Mouse (Mus musculus) megakaryocyte progenitor cell, adult 5-6 weeks (primary cell): Measurements from ENCODE around the gene Myt1l. TPM values are rescaled to one million over a fixed set of nuclear protein-coding genes. Genes with fewer than 3 reads are reported as not detected.

ENCODE experiments used
- ATAC-seq: replicated peaks from 2 replicates; pipeline ENCODE4 v1.8.0; 2016; ENCODE audit warnings: mild to moderate bottlenecking, moderate TSS enrichment, inconsistent platforms; ENCODE audit not compliant: poor library complexity
- total RNA-seq, 2 experiments: library from RNA; stranded (forward) in 1 of 2; stranded (reverse) in 1 of 2; fragments of 157-497, 149-512 nt in 1 of 2; fragments of 200-1000 nt in 1 of 2; gene quantifications; 2 replicates each; pipeline versions ENCODE4 v1.2.3 to v1.2.4; 2015 to 2017

The Myt1l gene
- total RNA-seq, 2 experiments from 2014 or later = not detected

- ATAC-seq = no peak
Measured at GRCm38 (mm10) chr12:29708166-29708565, 180.0 kb downstream of the Myt1l start.

GRCm38 (mm10) chr12:29712795-29713721, 184.9 kb downstream of the Myt1l start:
- ATAC-seq = peak; percentile 83

- no peak for ATAC-seq
Measured at GRCm38 (mm10) chr12:29723722-29724338, 195.6 kb downstream of the Myt1l start.

- ATAC-seq = no peak
Measured at GRCm38 (mm10) chr12:29728294-29728693, 200.1 kb downstream of the Myt1l start.

GRCm38 (mm10) chr12:29740346-29741025, 212.3 kb downstream of the Myt1l start:
- no peak for ATAC-seq

GRCm38 (mm10) chr12:29741181-29741580, 213.0 kb downstream of the Myt1l start:
- ATAC-seq = no peak

GRCm38 (mm10) chr12:29750604-29751128, 222.5 kb downstream of the Myt1l start:
- ATAC-seq = no peak

GRCm38 (mm10) chr12:29755086-29755871, 227.1 kb downstream of the Myt1l start:
- ATAC-seq = no peak

GRCm38 (mm10) chr12:29755872-29756265, 227.7 kb downstream of the Myt1l start:
- no peak for ATAC-seq

- ATAC-seq = no peak
Measured at GRCm38 (mm10) chr12:29760611-29761010, 232.4 kb downstream of the Myt1l start.

GRCm38 (mm10) chr12:29766158-29766557, 238.0 kb downstream of the Myt1l start:
- ATAC-seq = no peak

GRCm38 (mm10) chr12:29771791-29772190, 243.6 kb downstream of the Myt1l start:
- no peak for ATAC-seq

GRCm38 (mm10) chr12:29772401-29772800, 244.2 kb downstream of the Myt1l start:
- no peak for ATAC-seq

GRCm38 (mm10) chr12:29778901-29779300, 250.7 kb downstream of the Myt1l start:
- ATAC-seq = no peak

- no peak for ATAC-seq
Measured at GRCm38 (mm10) chr12:29789319-29790050, 261.3 kb downstream of the Myt1l start.

- ATAC-seq = no peak
Measured at GRCm38 (mm10) chr12:29790051-29790386, 261.8 kb downstream of the Myt1l start.

- ATAC-seq = no peak
Measured at GRCm38 (mm10) chr12:29792998-29793397, 264.8 kb downstream of the Myt1l start.

GRCm38 (mm10) chr12:29795107-29795673, 267.0 kb downstream of the Myt1l start:
- ATAC-seq = no peak

- ATAC-seq = no peak
Measured at GRCm38 (mm10) chr12:29798595-29799391, 270.6 kb downstream of the Myt1l start.
